Mouse (Mus musculus): Measurements from ENCODE around the gene Otoa. TPM values are rescaled to one million over a fixed set of nuclear protein-coding genes. Genes with fewer than 3 reads are reported as not detected.

Gene Otoa
- polyA plus RNA-seq, 1 experiment from 2014 or later, result not detected

DNA sequence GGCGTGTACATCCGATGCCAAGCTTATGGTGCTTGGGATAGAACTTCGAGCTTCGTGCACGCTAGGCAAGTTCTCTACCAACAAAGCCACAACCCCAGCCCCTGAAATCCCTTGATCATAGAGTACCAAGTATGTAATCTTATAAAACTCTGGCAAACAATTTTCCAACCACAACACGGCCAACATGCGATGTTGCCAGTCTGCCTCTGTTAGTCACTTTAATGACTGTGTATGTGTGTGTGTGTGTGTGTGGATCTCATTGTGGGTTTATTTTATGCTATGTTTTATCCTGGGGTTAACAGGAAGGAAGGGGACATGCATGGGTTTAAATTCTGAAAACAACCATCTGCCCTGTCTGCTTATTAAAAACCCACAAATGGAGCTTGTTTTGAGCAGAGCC is 9.3 kb downstream of the Otoa start:
- H3K4me1 ChIP-seq (ENCODE audit: control insufficient read depth, insufficient read depth, low read length), result no peaks in the 10 kb centered on the region
- H3K4me3 ChIP-seq (ENCODE audit: low read length), result no peak overlapping the region
- H3K9me3 ChIP-seq (ENCODE audit: control insufficient read depth, low read length), result no peaks in the 10 kb centered on the region
- no peak overlapping the region for H3K9ac ChIP-seq (ENCODE audit: low read depth, low read length)
- no peaks in the 10 kb centered on the region for H3K27me3 ChIP-seq (ENCODE audit: control insufficient read depth, insufficient read depth, low read length)
- no peak for ATAC-seq (ENCODE audit: low FRiP score, low TSS enrichment)
- H3K36me3 ChIP-seq (ENCODE audit: control insufficient read depth, insufficient read depth, low read length), result no peaks in the 10 kb centered on the region
- H3K27ac ChIP-seq (ENCODE audit: low read depth, low read length), result no peak overlapping the region
- 89% methylated on average over 7 of the region's 7 CpGs for WGBS
- H3K4me2 ChIP-seq (replicated peaks; ENCODE audit: low read depth, low read length), result no peak overlapping the region

DNA sequence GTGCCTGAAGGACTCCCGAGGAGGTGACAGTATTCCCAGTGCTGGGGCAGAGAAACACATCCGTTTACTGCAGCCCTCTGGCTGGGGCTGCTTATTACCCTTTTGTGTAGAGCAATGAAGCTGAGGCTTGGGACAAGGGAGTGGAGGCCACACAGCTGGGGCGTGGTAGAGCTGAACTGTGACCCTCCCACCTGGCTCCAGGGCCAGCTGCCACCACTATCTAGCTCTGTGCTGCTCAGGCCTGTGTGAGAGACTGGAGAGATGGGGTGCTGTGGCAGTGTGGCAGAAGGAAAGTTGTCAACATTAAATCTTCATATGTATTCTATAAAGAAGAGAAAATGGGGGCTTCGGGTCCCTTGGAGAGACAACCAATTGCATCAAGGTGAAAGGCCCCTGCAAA is 11.6 kb downstream of the Otoa start:
- no peaks in the 10 kb centered on the region for H3K36me3 ChIP-seq (ENCODE audit: control insufficient read depth, insufficient read depth, low read length)
- no peak overlapping the region for H3K9ac ChIP-seq (ENCODE audit: low read depth, low read length)
- no peak for ATAC-seq (ENCODE audit: low FRiP score, low TSS enrichment)
- H3K9me3 ChIP-seq (ENCODE audit: control insufficient read depth, low read length), result no peaks in the 10 kb centered on the region
- H3K4me1 ChIP-seq (ENCODE audit: control insufficient read depth, insufficient read depth, low read length), result no peaks in the 10 kb centered on the region
- H3K4me2 ChIP-seq (replicated peaks; ENCODE audit: low read depth, low read length), result no peak overlapping the region
- H3K27ac ChIP-seq (ENCODE audit: low read depth, low read length), result no peak overlapping the region
- no peaks in the 10 kb centered on the region for H3K27me3 ChIP-seq (ENCODE audit: control insufficient read depth, insufficient read depth, low read length)
- H3K4me3 ChIP-seq (ENCODE audit: low read length), result no peak overlapping the region
- 40% methylated on average over 4 of the region's 4 CpGs for WGBS

- no peak overlapping the region for H3K4me3 ChIP-seq (ENCODE audit: low read length)
- WGBS, result 81% methylated on average over 9 of the region's 10 CpGs
- no peak for ATAC-seq (ENCODE audit: low FRiP score, low TSS enrichment)
- no peak overlapping the region for H3K27ac ChIP-seq (ENCODE audit: low read depth, low read length)
- H3K9me3 ChIP-seq (ENCODE audit: control insufficient read depth, low read length), result no peaks in the 10 kb centered on the region
- no peaks in the 10 kb centered on the region for H3K4me1 ChIP-seq (ENCODE audit: control insufficient read depth, insufficient read depth, low read length)
- no peak overlapping the region for H3K9ac ChIP-seq (ENCODE audit: low read depth, low read length)
- H3K4me2 ChIP-seq (replicated peaks; ENCODE audit: low read depth, low read length), result no peak overlapping the region
- no peaks in the 10 kb centered on the region for H3K36me3 ChIP-seq (ENCODE audit: control insufficient read depth, insufficient read depth, low read length)
- no peaks in the 10 kb centered on the region for H3K27me3 ChIP-seq (ENCODE audit: control insufficient read depth, insufficient read depth, low read length)
These were observed 17.4 kb downstream of the Otoa start for GRCm38 (mm10) chr7:121098614-121099389.

DNA sequence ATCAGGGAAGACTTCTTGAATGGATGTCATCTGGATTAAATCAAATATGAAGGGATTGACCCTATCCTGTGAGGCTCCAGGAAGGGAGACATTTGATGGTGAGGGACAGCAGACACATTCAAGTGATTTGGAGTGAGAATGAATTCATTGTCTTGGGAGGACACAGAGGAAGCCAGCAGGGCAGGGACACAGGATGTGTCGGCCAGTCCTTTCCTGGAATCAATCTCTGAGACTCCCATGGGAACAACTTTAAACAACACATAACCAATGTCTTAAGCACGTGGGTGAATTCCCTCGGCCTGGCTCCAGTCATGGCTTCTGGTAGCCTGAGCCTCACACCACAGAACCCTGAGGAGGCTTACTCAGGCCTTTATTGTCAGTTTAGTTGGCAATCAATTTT is 26.4 kb downstream of the Otoa start:
- Histone ChIP-seq H3K36me3 (ENCODE audit: control insufficient read depth, insufficient read depth, low read length) (no peaks in the 10 kb centered on the region), H3K27me3 (ENCODE audit: control insufficient read depth, insufficient read depth, low read length) (no peaks in the 10 kb centered on the region), H3K27ac (ENCODE audit: low read depth, low read length) (no peak overlapping the region), H3K9ac (ENCODE audit: low read depth, low read length) (no peak overlapping the region), H3K9me3 (ENCODE audit: control insufficient read depth, low read length) (no peaks in the 10 kb centered on the region), H3K4me2 (replicated peaks; ENCODE audit: low read depth, low read length) (no peak overlapping the region), H3K4me1 (ENCODE audit: control insufficient read depth, insufficient read depth, low read length) (no peaks in the 10 kb centered on the region), H3K4me3 (ENCODE audit: low read length) (no peak overlapping the region)
- WGBS, result 56% methylated on average over 3 of the region's 3 CpGs
- no peak for ATAC-seq (ENCODE audit: low FRiP score, low TSS enrichment)

DNA sequence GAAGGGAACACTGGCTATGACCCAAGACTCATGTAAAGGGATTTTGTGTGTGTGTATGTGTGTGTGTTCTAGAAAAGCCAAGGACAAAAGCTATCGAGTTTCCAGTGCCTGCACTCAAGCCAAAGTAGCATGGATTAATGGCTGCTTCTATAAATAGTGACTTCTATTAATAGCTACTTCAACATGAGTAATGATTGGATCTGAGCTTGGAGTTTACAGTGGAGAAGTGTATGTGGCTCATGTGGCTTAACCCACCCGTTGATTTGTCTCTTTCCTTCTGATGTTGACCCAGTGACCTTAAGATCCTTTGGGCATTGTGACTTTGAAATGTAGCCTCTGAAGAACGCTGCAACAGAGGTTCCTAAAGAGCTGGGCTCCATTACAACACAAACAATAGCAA is 29.9 kb downstream of the Otoa start:
- H3K4me3 ChIP-seq (ENCODE audit: low read length), result no peak overlapping the region
- H3K27me3 ChIP-seq (ENCODE audit: control insufficient read depth, insufficient read depth, low read length), result no peaks in the 10 kb centered on the region
- H3K36me3 ChIP-seq (ENCODE audit: control insufficient read depth, insufficient read depth, low read length), result no peaks in the 10 kb centered on the region
- peak; percentile 43; the same call in 1 of the 2 replicates for ATAC-seq (ENCODE audit: low FRiP score, low TSS enrichment)
- no peak overlapping the region for H3K4me2 ChIP-seq (replicated peaks; ENCODE audit: low read depth, low read length)
- 21% methylated on average over 3 of the region's 3 CpGs for WGBS
- H3K27ac ChIP-seq (ENCODE audit: low read depth, low read length), result no peak overlapping the region
- no peaks in the 10 kb centered on the region for H3K9me3 ChIP-seq (ENCODE audit: control insufficient read depth, low read length)
- no peaks in the 10 kb centered on the region for H3K4me1 ChIP-seq (ENCODE audit: control insufficient read depth, insufficient read depth, low read length)
- H3K9ac ChIP-seq (ENCODE audit: low read depth, low read length), result no peak overlapping the region

GRCm38 (mm10) chr7:121111762-121112161 is 30.3 kb downstream of the Otoa start:
- no peaks in the 10 kb centered on the region for H3K36me3 ChIP-seq (ENCODE audit: control insufficient read depth, insufficient read depth, low read length)
- no peak overlapping the region for H3K4me2 ChIP-seq (replicated peaks; ENCODE audit: low read depth, low read length)
- no peak overlapping the region for H3K27ac ChIP-seq (ENCODE audit: low read depth, low read length)
- no peak overlapping the region for H3K9ac ChIP-seq (ENCODE audit: low read depth, low read length)
- 42% methylated on average over 3 of the region's 3 CpGs for WGBS
- no peaks in the 10 kb centered on the region for H3K9me3 ChIP-seq (ENCODE audit: control insufficient read depth, low read length)
- no peaks in the 10 kb centered on the region for H3K4me1 ChIP-seq (ENCODE audit: control insufficient read depth, insufficient read depth, low read length)
- peak; percentile 9; the same call in 1 of the 2 replicates for ATAC-seq (ENCODE audit: low FRiP score, low TSS enrichment)
- no peaks in the 10 kb centered on the region for H3K27me3 ChIP-seq (ENCODE audit: control insufficient read depth, insufficient read depth, low read length)
- no peak overlapping the region for H3K4me3 ChIP-seq (ENCODE audit: low read length)

- no peak overlapping the region for H3K9ac ChIP-seq (ENCODE audit: low read depth, low read length)
- H3K36me3 ChIP-seq (ENCODE audit: control insufficient read depth, insufficient read depth, low read length), result no peaks in the 10 kb centered on the region
- WGBS, result 11% methylated on average over 10 of the region's 10 CpGs
- no peaks in the 10 kb centered on the region for H3K9me3 ChIP-seq (ENCODE audit: control insufficient read depth, low read length)
- no peak overlapping the region for H3K4me2 ChIP-seq (replicated peaks; ENCODE audit: low read depth, low read length)
- no peaks in the 10 kb centered on the region for H3K4me1 ChIP-seq (ENCODE audit: control insufficient read depth, insufficient read depth, low read length)
- no peak overlapping the region for H3K4me3 ChIP-seq (ENCODE audit: low read length)
- no peak overlapping the region for H3K27ac ChIP-seq (ENCODE audit: low read depth, low read length)
- peak; percentile 92 for ATAC-seq (ENCODE audit: low FRiP score, low TSS enrichment)
- no peaks in the 10 kb centered on the region for H3K27me3 ChIP-seq (ENCODE audit: control insufficient read depth, insufficient read depth, low read length)
These were observed 38.8 kb downstream of the Otoa start for GRCm38 (mm10) chr7:121120143-121120818.

GRCm38 (mm10) chr7:121130837-121131236 is 49.4 kb downstream of the Otoa start:
- no peaks in the 10 kb centered on the region for H3K4me1 ChIP-seq (ENCODE audit: control insufficient read depth, insufficient read depth, low read length)
- no peaks in the 10 kb centered on the region for H3K27me3 ChIP-seq (ENCODE audit: control insufficient read depth, insufficient read depth, low read length)
- H3K9ac ChIP-seq (ENCODE audit: low read depth, low read length), result no peak overlapping the region
- H3K27ac ChIP-seq (ENCODE audit: low read depth, low read length), result no peak overlapping the region
- H3K4me3 ChIP-seq (ENCODE audit: low read length), result no peak overlapping the region
- ATAC-seq (ENCODE audit: low FRiP score, low TSS enrichment), result no peak
- WGBS, result 100% methylated on average over 2 of the region's 2 CpGs
- H3K36me3 ChIP-seq (ENCODE audit: control insufficient read depth, insufficient read depth, low read length), result no peaks in the 10 kb centered on the region
- H3K9me3 ChIP-seq (ENCODE audit: control insufficient read depth, low read length), result no peaks in the 10 kb centered on the region; the same call in 1 of the 2 replicates
- no peak overlapping the region for H3K4me2 ChIP-seq (replicated peaks; ENCODE audit: low read depth, low read length)

GRCm38 (mm10) chr7:121141274-121141673 is 59.8 kb downstream of the Otoa start:
- H3K4me2 ChIP-seq (replicated peaks; ENCODE audit: low read depth, low read length), result no peak overlapping the region
- H3K27ac ChIP-seq (ENCODE audit: low read depth, low read length), result no peak overlapping the region
- no peak overlapping the region for H3K4me3 ChIP-seq (ENCODE audit: low read length)
- H3K9ac ChIP-seq (ENCODE audit: low read depth, low read length), result no peak overlapping the region
- H3K27me3 ChIP-seq (ENCODE audit: control insufficient read depth, insufficient read depth, low read length), result no peaks in the 10 kb centered on the region
- H3K9me3 ChIP-seq (ENCODE audit: control insufficient read depth, low read length), result no peaks in the 10 kb centered on the region
- no peak for ATAC-seq (ENCODE audit: low FRiP score, low TSS enrichment)
- H3K36me3 ChIP-seq (ENCODE audit: control insufficient read depth, insufficient read depth, low read length), result no peaks in the 10 kb centered on the region
- H3K4me1 ChIP-seq (ENCODE audit: control insufficient read depth, insufficient read depth, low read length), result no peaks in the 10 kb centered on the region
- 79% methylated on average over 5 of the region's 5 CpGs for WGBS

Measured in kidney, embryonic 14.5 days (tissue).